Mouse (Mus musculus) heart, adult 11 months (tissue): ENCODE results near the gene 1700003F12Rik.

Source experiments
- DNase-seq: peaks from one replicate; pipeline ENCODE4 v3.0.0; 2022

1700003F12Rik gene

DNA sequence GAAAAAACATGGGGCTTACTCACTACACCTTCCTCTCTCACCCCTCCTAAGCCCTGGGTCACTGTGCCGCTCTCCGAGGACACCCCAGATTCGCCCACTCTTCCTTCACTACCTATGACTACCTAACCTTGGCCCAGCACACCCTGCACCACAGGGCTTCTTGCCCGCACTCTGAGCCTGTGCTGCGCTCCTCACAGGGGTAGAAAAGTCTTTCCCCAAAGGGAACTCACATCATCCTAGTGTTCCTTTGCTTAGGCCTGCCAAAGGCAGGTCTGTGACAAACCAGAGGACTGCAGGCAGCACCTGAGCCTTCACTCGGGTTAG lies 30.8 kb downstream of the 1700003F12Rik start:
- DNase-seq = no peak

DNA sequence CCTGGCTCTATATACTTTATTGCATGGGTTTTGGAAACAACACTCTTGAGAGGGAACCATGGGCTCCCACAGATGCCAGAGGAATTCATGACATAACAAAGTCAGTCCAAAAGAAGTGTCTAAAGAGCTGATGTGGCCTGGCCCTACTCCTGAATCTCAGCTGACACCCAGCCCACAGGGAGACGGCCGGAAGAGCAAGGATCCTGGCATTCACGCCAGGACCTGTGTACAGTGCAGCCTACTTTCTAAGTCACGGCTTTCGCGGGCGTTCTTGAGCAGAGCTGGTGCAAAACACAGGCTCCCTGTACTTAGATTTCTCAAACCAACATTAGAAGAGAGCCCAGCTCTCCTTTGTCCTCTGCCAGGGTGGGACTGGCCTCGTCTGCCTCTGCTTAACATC lies 33.7 kb downstream of the 1700003F12Rik start:
- DNase-seq = peak; percentile 97

DNA sequence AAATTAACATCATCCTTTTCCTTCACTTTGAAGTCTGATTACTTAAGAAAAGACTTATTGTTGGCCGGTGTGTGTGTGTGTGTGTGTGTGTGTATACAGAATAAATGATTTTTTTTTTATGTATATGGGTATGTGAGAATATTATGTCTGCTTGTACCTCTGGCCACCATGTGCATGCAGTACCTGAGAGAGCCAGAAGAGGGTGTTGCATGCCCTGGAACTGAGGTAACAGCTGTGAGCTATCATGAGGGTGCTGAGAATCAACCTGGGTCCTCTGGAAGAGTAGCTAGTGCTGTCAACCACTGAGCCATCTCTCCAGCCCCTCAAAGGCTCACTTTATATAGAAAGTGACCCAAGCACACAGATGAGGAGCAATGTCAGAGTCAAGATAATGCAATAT lies 34.5 kb downstream of the 1700003F12Rik start:
- no peak for DNase-seq

DNA sequence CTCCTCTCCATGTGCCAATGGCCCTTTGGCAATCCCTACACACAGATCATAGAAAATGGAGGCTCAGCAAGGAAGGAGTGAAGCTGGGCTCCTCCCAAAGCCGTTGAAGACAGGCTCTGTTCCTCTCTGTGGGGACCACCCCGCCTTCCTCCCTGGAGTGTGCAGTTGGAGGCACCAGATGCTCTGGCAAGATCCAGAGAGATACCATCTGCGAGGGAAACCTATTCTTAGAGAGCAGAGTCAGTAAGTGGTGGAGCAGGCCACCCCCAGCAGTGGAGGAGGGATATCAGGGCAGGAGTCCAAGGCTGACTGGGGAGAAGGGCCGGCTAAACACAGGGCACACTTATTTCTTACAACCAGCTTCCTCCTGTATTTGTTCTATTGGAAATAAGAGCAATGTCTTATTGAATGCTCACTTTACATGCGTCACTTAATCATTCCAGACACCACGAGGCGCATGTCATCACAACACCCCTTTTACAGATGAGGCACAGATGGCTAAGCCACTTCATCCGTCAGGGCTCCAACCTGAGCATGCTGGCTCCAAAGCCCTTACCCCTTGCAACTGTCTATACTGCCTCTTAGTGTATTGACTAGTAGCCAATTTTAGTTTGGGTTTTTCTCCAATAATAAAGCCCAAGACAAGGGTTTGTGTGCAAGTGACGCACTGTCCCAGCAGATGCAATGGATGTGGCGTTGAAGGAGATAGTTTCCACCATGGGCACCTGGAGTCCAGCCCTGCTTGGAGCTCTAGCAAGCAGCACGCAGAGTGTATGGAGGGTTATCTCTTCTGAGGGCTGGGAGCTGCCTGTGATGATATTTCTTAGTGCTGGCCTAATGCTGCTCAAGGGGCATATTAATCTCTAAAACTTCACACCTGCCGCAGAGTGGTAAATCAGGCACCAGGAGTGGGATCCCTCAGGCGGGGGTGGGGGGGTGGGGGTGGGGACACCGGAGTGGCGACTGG lies 37.3 kb downstream of the 1700003F12Rik start:
- peak; percentile 75 for DNase-seq

DNA sequence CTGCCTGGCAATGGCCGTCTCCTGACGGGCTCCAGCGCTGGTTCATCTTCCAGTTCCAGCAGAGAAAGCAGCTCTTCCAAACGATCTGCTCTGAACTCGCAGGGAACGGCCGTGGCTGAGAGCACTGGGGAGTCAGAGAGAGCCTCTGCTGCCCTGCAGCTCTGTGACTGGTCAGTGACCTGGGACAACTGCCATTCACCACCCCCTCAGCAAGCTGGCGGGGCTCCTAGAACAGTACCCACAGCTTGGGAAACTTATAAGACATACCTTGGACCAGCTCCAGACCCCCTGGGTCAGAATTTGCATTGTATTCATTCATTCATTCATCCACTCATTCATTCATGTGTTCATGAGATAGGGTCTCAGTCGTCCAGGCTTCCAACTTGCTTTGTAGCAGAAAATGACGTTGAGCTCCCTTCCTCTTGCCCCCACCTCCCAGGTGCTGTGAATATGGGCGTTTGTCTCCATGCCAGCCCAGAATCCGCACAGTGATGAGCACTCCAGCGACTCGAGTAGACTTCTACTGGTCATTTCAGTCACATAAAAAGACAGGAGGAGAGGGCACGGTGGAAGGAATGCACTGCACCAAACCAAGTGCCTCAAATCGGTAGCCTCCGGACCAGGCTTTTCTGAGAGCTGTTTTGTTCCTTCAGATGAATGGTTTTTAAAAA lies 38.2 kb downstream of the 1700003F12Rik start:
- DNase-seq = peak; percentile 76

DNA sequence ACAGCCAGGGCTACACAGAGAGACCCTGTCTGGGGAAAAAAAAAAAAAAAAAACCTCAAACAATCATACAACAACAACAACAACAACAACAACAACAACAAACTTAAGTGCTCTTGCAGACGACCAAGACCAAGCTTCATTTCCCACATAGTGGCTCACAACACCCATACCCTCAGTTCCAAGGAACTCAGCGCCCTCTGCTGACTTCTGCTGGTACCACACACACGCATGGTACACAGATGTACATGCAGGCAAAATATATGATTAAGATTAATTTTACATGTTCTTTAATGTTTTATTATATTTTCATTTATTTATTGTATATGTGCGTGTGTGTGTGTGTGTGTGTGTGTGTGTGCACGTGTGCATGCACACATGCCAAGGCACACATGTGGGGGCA lies 39.5 kb downstream of the 1700003F12Rik start:
- no peak for DNase-seq

DNA sequence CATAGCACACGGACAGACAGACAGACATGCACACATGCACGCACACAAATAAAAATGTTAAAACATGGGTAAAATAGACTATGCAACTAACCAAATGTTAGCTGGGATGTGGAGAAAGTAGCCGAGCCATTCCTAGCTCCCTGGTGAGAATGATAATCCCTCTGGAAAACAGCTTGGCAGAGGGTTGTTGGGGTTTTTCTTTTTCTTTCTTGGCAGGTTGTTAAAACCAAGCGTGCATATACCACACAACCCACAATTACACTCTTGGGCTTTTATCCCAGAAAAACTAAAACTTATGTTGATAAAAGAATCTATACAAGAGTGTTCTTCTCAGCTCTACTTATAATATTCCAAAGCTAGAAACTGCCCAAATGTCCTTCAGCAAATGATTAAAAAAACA lies 42.2 kb downstream of the 1700003F12Rik start:
- DNase-seq = no peak

DNA sequence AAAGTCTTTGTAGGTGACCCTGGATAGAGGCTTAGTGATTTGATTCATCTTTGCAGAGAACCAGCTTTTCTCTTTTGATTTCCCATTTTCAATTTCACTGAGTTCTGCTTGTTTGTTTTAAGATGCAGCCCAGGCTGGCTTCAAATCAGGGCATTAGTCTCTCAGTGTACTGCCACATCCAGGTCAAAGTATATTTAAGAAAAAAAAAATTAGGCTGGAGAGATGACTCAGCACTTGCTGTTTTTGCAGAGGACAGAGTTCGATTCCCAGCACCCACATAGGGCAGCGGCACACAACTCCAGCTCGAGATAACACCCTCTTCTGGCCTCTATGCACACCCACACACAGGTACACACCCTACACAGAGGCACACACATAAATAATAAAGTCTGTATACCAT lies 44.4 kb downstream of the 1700003F12Rik start:
- DNase-seq = no peak

DNA sequence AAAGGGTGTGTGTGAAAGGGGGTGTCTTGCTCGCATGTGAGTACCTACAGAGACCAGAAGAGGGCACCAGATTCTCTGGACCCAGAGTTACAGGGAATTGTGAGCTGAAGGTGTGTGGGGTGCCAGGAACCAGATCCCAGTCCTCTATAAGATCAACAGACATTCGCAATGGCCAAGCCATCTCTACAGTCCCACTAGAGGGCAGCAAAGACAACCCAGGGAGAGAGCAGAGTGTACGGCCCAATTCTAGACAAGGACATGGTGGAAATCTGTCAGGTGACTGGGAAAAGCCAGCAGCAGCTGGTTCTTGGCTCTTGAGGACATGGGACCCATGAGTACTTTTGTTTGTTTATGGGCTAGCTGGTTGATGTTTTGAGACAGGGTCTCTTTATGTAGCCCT lies 46.1 kb downstream of the 1700003F12Rik start:
- no peak for DNase-seq

DNA sequence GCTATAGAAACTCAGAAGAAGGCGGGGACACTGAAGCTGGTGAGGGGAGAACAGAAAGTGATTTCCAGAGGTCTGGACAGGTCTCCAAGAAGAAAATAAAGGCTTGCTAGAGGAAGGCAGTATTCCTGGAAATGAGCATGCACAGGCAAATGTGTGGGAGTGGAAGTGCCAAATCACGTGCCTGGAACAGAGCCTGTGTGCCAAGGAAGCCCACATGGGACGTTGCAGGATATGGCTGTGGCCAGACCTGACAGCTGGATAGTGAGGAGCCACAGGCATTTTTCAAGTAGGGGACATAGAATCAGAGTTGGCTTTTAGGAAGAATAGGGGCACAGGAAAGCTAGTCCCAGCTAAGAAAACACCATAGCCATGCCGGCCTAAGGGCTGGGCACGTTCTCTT lies 48.9 kb downstream of the 1700003F12Rik start:
- DNase-seq = no peak

DNA sequence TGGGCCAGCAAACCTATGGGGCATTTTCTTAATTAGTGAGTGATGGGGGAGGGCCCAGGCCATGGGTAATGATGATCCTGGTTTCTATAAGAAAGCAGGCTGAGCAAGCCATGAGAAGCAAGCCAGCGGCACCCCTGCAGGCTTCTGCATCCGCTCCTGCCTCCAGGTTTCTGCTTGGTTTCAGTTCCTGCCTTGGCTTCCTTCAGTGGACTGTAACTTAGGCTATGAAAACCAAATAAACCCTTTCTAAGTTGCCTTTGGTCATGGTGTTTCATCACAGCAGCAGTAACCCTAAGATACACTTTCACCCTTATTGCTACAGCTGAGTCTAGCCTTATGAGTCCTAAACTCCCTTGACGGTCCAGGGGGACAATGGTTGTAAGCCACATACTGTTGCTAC lies 50.5 kb downstream of the 1700003F12Rik start:
- DNase-seq = no peak
